ENCODE assay signal across 14 mouse cellular contexts in genomic region chr7:16005020-16005419, GRCm38 (mm10). TPM values are rescaled to one million over a fixed set of nuclear protein-coding genes. Genes with fewer than 3 reads are reported as not detected.
A peak's percentile ranks its signal among the peaks of the same experiment; 100 is the strongest.
DNase-seq lines count a peak whose midpoint lies in the region; ATAC-seq and TF ChIP-seq lines count a peak whose summit lies in the region.
"Had no signal": no experiment of that assay in that cellular context is flagged by ENCODE, and none has a peak within 500 bp of the region (broad histone marks: within the 10 kb centered on the region; RNA-seq: fewer than 3 reads in every experiment).

No protein-coding gene starts in this region.

- H3K9me3 ChIP-seq in lung, postnatal 0 days (ENCODE audit: low read length): no peaks in the 10 kb centered on the region
- H3K9me3 ChIP-seq in embryonic facial prominence, embryonic 15.5 days (replicated peaks): no peaks in the 10 kb centered on the region
- H3K9me3 ChIP-seq in stomach, embryonic 14.5 days (ENCODE audit: control insufficient read depth, low read depth, low read length): no peaks in the 10 kb centered on the region
- H3K9me3 ChIP-seq: forebrain, embryonic 12.5 days; liver, embryonic 13.5 days had no signal

- no peak overlapping the region for H3K4me2 ChIP-seq in lung, postnatal 0 days (replicated peaks; ENCODE audit: low read depth, low read length)
- H3K4me2 ChIP-seq in embryonic facial prominence, embryonic 15.5 days (replicated peaks): 0 out of 2 replicates have a peak overlapping the region, but pooled peaks have one; percentile 6
- no peak overlapping the region for H3K4me2 ChIP-seq in stomach, embryonic 14.5 days (replicated peaks; ENCODE audit: low read depth, low read length)
- H3K4me2 ChIP-seq: forebrain, embryonic 12.5 days; liver, embryonic 13.5 days had no signal

- no peak for TF ChIP-seq EP300 in lung, postnatal 0 days (IDR thresholded peaks at IDR 0.05)

- TF ChIP-seq CTCF in lung, postnatal 0 days (IDR thresholded peaks at IDR 0.05): no peak
- TF ChIP-seq CTCF in lung, adult 2 months (IDR thresholded peaks at IDR 0.05; ENCODE audit: insufficient read depth, low read length): no peak

- no peak for TF ChIP-seq POLR2A in lung, adult 2 months (IDR thresholded peaks at IDR 0.05; ENCODE audit: borderline replicate concordance, extremely low read depth, low read depth, low read length)

- no peak overlapping the region for H3K4me3 ChIP-seq in lung, postnatal 0 days (ENCODE audit: low read depth, low read length)
- H3K4me3 ChIP-seq in lung, adult 2 months (replicated peaks; ENCODE audit: extremely low read depth, low read depth, low read length): no peak overlapping the region
- no peak overlapping the region for H3K4me3 ChIP-seq in embryonic facial prominence, embryonic 15.5 days (replicated peaks)
- no peak overlapping the region for H3K4me3 ChIP-seq in stomach, embryonic 14.5 days (ENCODE audit: low read depth, low read length)
- H3K4me3 ChIP-seq: forebrain, embryonic 12.5 days; liver, embryonic 13.5 days had no signal

- DNase-seq in lung, postnatal 0 days (ENCODE audit: low spot score): peak; percentile 43
- DNase-seq in lung, adult 2 months: no peak
- peak; percentile 49 for DNase-seq in T-cell, adult 2 months (ENCODE audit: low spot score)
- no peak for DNase-seq in thymus, postnatal 10 days (ENCODE audit: low spot score in 2 of 2)
- no peak for DNase-seq in cerebellum, postnatal 14 days
- DNase-seq: cerebellum, postnatal 36 days; heart, postnatal 10 days; layer of hippocampus, postnatal 36 days; liver, embryonic 13.5 days; thymus, postnatal 14 days had no signal

- peak; percentile 51 for ATAC-seq in lung, postnatal 0 days
- ATAC-seq in embryonic facial prominence, embryonic 15.5 days (ENCODE audit: insufficient number of reproducible peaks, low FRiP score, low TSS enrichment, low read depth): no peak
- peak; percentile 42; the same call in 1 of the 2 replicates for ATAC-seq in stomach, embryonic 14.5 days (ENCODE audit: insufficient number of reproducible peaks, insufficient read depth, low FRiP score, low read depth)
- ATAC-seq: activated CD4-positive, CD25-positive, alpha-beta regulatory T cell, adult 4 months had no signal

- H3K4me1 ChIP-seq in lung, postnatal 0 days (ENCODE audit: insufficient read depth, low read depth, low read length): no peaks in the 10 kb centered on the region
- peaks cover 16% of the 10 kb centered on the region for H3K4me1 ChIP-seq in lung, adult 2 months (ENCODE audit: control insufficient read depth, insufficient read depth, low read length)
- peaks cover 31% of the 10 kb centered on the region for H3K4me1 ChIP-seq in embryonic facial prominence, embryonic 15.5 days
- H3K4me1 ChIP-seq in stomach, embryonic 14.5 days (ENCODE audit: control insufficient read depth, insufficient read depth, low read length): no peaks in the 10 kb centered on the region

- H3K36me3 ChIP-seq in lung, postnatal 0 days (ENCODE audit: insufficient read depth, low read length): no peaks in the 10 kb centered on the region
- H3K36me3 ChIP-seq in embryonic facial prominence, embryonic 15.5 days: 0 out of 2 replicates have a peak, but pooled peaks cover 5% of the 10 kb centered on the region
- H3K36me3 ChIP-seq in stomach, embryonic 14.5 days (ENCODE audit: control insufficient read depth, insufficient read depth, low read length): no peaks in the 10 kb centered on the region
- H3K36me3 ChIP-seq: liver, embryonic 13.5 days had no signal

- no peaks in the 10 kb centered on the region for H3K27me3 ChIP-seq in lung, postnatal 0 days (replicated peaks; ENCODE audit: insufficient read depth, low read length)
- no peaks in the 10 kb centered on the region for H3K27me3 ChIP-seq in embryonic facial prominence, embryonic 15.5 days
- no peaks in the 10 kb centered on the region for H3K27me3 ChIP-seq in stomach, embryonic 14.5 days (ENCODE audit: control insufficient read depth, insufficient read depth, low read length)
- H3K27me3 ChIP-seq: forebrain, embryonic 12.5 days; liver, embryonic 13.5 days had no signal

- WGBS in lung, postnatal 0 days: 56% methylated on average over 3 of the region's 3 CpGs
- 48% methylated on average over 3 of the region's 3 CpGs for WGBS in lung, adult 2 months
- 54% methylated on average over 3 of the region's 3 CpGs for WGBS in embryonic facial prominence, embryonic 15.5 days
- WGBS in stomach, embryonic 14.5 days: 71% methylated on average over 3 of the region's 3 CpGs

- no peak overlapping the region for H3K9ac ChIP-seq in lung, postnatal 0 days (replicated peaks; ENCODE audit: low read depth)
- H3K9ac ChIP-seq in embryonic facial prominence, embryonic 15.5 days: no peak overlapping the region
- H3K9ac ChIP-seq in stomach, embryonic 14.5 days (replicated peaks; ENCODE audit: low read depth, low read length): no peak overlapping the region
- H3K9ac ChIP-seq: forebrain, embryonic 12.5 days; liver, embryonic 13.5 days had no signal

- no peak overlapping the region for H3K27ac ChIP-seq in lung, postnatal 0 days (ENCODE audit: low read length)
- H3K27ac ChIP-seq in embryonic facial prominence, embryonic 15.5 days (replicated peaks): peak overlapping the region; percentile 71
- H3K27ac ChIP-seq in stomach, embryonic 14.5 days (ENCODE audit: low read length): no peak overlapping the region
- H3K27ac ChIP-seq: forebrain, embryonic 12.5 days; liver, embryonic 13.5 days had no signal

RNA-seq across cellular contexts. Expression of gene Ehd2, which starts 37.7 kb away (rescaled TPM):
- polyA plus RNA-seq in lung, postnatal 0 days (2015; fragmentation: Nextera tagmentation; extraction: Ambion mirVana): 92.2 and 113 TPM in 2 replicates
- polyA plus RNA-seq in lung, adult 2 months (2012; rRNA removed): 219 and 232 TPM in 2 replicates
- 72.5 and 73.3 TPM in 2 replicates for polyA plus RNA-seq in embryonic facial prominence, embryonic 15.5 days (2015; fragmentation: Nextera tagmentation; extraction: Ambion mirVana)
- 36.1 and 49.9 TPM in 2 replicates for polyA plus RNA-seq in stomach, embryonic 14.5 days (2014; fragmentation: Nextera tagmentation; extraction: Ambion mirVana)

RNA-seq across cellular contexts. Expression of gene Bicra, which starts 42.7 kb away (rescaled TPM):
- polyA plus RNA-seq in lung, postnatal 0 days (2015; fragmentation: Nextera tagmentation; extraction: Ambion mirVana): 2.3 and 3.1 TPM in 2 replicates
- 19.0 and 21.2 TPM in 2 replicates for polyA plus RNA-seq in lung, adult 2 months (2012; rRNA removed)
- 9.4 and 10.3 TPM in 2 replicates for polyA plus RNA-seq in embryonic facial prominence, embryonic 15.5 days (2015; fragmentation: Nextera tagmentation; extraction: Ambion mirVana)
- 7.7 and 8.3 TPM in 2 replicates for polyA plus RNA-seq in stomach, embryonic 14.5 days (2014; fragmentation: Nextera tagmentation; extraction: Ambion mirVana)

RNA-seq across cellular contexts. Expression of gene Zfp541, which starts 56.6 kb away (rescaled TPM):
- polyA plus RNA-seq in lung, postnatal 0 days (2015; fragmentation: Nextera tagmentation; extraction: Ambion mirVana): not detected in 2 replicates
- polyA plus RNA-seq in lung, adult 2 months (2012; rRNA removed): 0.02 and 0.04 TPM in 2 replicates
- polyA plus RNA-seq in embryonic facial prominence, embryonic 15.5 days (2015; fragmentation: Nextera tagmentation; extraction: Ambion mirVana): 0.13 and 0.15 TPM in 2 replicates
- 0.12 TPM in 1 of 2 replicates, not detected in the other for polyA plus RNA-seq in stomach, embryonic 14.5 days (2014; fragmentation: Nextera tagmentation; extraction: Ambion mirVana)
- polyA plus RNA-seq: forebrain, embryonic 12.5 days; liver, embryonic 13.5 days had no signal

RNA-seq across cellular contexts. Expression of gene Nop53, which starts 59.1 kb away (rescaled TPM):
- 196 and 204 TPM in 2 replicates for polyA plus RNA-seq in lung, postnatal 0 days (2015; fragmentation: Nextera tagmentation; extraction: Ambion mirVana)
- polyA plus RNA-seq in lung, adult 2 months (2012; rRNA removed): 119 and 128 TPM in 2 replicates
- 202 and 212 TPM in 2 replicates for polyA plus RNA-seq in embryonic facial prominence, embryonic 15.5 days (2015; fragmentation: Nextera tagmentation; extraction: Ambion mirVana)
- 187 and 201 TPM in 2 replicates for polyA plus RNA-seq in stomach, embryonic 14.5 days (2014; fragmentation: Nextera tagmentation; extraction: Ambion mirVana)

Comparison
In these comparisons a context has a peak if more than half of its experiments do, and no peak if none do; other contexts are left out.
1. DNase-seq: peak in lung, postnatal 0 days (single experiment) and T-cell, adult 2 months (single experiment); none in lung, adult 2 months (single experiment), thymus, postnatal 10 days (0 of 2) and cerebellum, postnatal 14 days (0 of 2).